Mouse (Mus musculus) spleen, postnatal 14 days (tissue): ENCODE results near the gene Il2.

Experiments
- DNase-seq, 2 experiments: peaks; one replicate each; pipeline ENCODE4 v3.0.0; 2021 to 2022; ENCODE audit warnings: low spot score in 2 of 2

Gene Il2

DNA sequence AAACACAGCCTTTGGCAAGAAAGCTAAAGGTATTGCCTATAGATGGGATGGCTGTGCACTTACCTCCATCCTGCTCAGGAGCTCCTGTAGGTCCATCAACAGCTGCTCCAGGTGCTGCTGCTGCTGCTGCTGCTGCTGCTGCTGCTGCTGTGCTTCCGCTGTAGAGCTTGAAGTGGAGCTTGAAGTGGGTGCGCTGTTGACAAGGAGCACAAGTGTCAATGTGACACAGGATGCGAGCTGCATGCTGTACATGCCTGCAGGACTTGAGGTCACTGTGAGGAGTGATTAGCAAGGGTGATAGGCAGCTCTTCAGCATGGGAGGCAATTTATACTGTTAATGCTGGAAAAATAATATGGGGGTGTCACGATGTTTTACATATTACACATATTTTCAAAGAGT lies at the start of gene Il2:
Il2 (minus strand) TSS at position 305 of the 400 bp plus-strand sequence.
- no peak for DNase-seq

DNA sequence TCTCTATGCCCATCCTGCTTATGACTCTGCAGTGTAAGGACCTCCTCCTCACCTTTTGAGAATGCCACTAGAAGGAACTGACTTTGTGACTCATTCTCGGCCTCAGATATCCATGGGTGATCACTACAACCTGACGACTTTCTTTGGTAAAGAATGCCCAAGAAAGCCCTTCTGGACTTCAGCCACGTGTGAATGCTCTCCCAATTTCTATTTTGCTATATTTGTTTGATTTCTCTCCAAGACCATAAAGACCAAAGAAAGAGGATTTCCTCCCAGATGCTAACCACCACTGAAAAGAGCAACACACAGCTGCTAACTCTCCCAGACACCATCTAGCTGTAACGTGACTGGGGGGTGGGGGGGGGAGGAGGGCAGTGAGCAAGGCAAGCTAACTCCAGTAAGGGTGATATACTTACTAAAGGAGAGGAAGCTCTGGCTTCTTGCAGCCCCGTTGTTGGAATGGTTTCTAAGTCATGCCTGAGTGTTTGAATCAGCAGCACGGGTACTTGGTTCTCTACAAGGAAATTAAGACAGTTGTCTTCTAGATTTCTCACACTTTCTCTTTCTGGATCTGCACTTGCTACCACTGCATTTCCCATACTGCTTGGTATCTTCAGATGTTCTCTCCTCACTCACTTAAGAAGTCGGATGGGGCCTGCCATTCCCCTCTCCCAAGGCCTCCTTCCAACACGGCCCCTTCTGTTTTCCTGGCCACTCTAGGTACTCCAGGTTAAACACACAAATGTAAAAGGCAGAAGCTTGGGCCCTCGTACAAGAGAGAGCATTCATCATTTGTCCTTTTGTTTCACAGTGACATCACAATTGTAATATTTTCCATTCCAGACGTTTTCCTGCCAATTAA lies 49.2 kb upstream of the Il2 start:
- no peak for DNase-seq

DNA sequence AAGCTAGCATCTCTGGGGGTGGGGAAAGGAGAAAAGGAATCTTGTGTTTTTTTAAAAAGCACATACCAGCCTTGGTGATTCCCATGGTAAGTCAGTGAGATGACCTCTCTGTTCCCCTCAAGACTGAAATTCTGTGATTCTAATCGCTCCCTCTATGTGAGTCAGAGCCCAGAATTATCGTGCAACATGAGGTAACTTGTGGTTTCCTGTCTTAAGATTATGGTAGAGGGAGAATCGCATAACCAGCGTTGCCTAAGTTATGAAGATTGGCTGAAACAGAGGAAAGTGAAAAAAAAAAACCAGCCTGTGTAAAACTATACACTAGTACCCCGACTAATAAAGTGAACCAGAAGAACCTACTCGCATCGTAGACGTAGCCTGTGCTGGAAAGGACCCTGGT lies 47.5 kb upstream of the Il2 start:
- no peak for DNase-seq

DNA sequence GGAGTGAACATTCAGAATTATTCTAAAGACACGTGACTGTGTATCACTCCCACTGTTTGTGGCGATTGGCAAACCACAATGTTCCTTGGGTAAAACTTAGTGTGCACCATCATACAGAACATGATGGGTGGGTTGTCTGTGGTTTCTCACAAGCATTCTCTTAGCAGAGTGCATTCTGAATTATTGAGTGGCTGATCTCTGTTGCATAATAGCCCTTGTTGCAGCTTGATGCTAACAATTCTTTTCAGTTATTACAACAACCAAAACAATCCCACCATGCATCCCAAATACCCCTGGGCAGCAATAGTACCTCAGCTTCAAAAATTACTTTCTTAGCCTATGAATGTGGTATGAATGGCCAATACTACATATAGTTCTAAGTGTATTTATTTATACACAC lies 43.5 kb upstream of the Il2 start:
- DNase-seq = no peak

DNA sequence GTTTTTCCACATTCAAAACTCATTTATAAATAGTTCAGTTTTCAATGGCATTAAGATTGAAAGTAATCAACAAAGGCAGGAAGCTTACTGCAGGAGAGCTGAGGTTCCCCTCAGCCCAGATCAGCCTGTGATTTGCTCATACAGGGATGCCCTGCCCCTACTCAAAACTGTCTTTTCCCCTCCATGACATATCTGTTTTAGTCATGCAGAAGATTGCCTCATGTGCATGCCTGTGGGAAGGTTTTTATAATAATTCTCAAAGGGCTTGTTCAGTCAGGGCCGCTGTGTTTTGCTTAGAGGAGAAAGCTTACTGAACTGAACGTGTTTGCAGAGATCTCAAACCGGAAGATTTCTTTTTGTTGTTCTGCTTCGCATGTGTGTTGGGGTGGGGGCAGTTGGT lies 35.3 kb upstream of the Il2 start:
- DNase-seq = no peak

DNA sequence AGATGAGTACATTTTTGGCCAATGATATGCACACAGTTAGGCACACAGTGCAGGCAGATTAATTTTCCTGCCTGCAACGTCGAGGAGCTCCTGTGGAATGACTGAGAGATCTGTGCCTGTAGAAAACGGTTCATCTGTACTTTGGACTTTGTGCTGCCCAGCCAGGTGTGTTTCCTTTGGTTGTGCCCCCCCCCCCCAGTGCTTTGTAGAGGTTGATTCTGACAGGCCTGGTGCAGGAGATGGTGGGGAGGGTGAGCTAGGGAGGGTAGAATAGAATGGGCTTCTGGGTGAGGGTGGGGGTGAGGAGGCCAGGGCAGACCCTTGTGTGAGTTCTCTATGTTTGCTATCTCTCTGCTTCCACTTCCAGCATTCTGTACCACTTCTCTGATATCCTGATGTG lies 32.5 kb upstream of the Il2 start:
- no peak for DNase-seq

DNA sequence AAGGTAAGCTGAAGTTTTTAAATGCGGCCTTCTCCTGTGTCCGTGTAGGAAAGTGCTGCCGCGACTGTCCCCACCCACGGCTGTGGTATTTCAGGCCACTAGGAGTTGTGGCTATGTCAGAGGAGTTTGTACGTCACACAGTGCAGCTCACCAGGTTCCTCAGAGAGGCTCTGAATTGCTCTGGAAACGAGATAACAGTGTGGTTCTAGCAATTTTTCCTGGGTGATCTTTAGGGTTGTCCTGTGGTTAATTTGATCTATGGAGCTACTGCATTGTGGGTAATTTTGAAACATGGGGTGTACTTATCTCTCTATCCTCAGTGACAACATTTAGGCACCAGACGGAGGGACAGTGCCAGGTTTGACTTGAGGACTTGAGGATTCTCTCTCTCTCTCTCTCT lies 31.3 kb upstream of the Il2 start:
- DNase-seq = no peak

DNA sequence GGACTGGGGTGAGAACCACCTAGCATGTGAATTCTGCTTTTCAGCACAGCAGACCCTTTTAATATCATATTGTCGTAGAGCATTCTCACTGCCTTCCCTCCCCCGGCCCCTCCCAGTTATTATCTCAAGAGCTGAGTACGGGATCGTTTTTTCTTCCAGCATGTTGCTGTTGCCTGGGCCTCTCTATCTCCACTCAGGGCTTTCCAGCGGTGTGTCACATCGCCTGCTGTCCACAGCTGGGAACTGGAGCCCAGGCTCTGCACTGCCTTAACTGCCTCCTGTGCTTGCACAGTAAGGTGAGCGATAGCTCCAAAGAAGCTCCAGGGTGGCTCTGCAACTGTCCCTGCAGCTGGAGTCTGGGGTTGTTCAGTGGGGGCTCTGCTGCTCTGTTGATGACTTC lies 28.6 kb upstream of the Il2 start:
- no peak for DNase-seq

DNA sequence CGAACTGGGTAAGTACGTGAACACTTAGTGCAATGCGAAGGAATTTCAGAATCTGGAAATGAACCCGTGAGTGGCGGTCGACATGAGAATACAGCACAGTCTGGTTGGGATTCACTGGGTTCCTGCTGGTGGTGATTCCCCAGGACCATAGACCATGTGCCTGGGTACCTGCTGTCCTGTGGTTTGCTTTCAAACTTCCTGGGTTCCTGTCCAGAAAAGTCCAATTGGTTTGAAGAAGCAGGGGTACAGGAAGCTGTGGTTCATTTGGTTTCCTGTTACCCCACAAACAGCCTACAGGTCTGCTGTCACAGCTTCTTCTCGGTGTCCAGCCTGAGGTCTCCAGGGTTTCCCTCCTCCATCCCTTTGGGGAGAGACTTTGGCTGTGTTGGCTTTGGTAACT lies 27.2 kb upstream of the Il2 start:
- no peak for DNase-seq

DNA sequence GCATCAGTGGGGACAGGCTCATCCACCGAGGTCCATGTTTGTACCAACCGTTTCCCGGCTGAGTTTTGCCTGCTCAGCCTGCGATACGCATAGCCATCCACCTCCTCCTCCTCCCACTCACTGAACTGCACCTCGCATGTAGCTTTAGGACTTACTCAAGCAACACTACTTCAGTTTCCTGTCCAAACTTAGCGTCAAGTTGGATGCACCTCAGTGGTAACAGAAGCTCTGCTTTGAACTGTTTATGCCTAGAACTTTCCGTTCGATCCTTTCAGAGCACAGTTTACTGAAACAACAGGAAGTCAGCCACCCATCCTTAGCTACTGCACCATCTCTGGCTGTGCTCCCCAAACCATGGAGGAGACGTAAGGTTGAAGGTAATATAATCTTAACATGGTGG lies 26.5 kb upstream of the Il2 start:
- no peak for DNase-seq

DNA sequence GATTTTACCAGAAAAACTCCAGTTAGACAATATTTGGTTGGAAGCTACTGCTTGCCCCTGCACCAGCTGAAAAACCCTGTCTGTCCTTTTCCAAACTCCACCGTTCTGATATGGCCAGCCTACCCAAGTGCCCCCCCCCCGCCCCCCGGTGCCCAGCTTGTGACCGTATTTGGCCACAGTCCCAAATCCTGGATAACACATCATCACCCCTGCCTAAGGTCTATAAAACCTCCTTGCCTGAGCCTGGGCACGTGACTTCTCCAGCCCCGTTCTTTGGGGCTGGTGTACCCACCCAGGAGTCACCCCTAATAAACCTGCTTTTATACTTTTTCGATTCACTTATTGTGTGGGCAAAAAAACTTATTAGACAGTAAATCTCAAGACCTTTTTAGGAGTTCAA lies 21.1 kb upstream of the Il2 start:
- DNase-seq = no peak

DNA sequence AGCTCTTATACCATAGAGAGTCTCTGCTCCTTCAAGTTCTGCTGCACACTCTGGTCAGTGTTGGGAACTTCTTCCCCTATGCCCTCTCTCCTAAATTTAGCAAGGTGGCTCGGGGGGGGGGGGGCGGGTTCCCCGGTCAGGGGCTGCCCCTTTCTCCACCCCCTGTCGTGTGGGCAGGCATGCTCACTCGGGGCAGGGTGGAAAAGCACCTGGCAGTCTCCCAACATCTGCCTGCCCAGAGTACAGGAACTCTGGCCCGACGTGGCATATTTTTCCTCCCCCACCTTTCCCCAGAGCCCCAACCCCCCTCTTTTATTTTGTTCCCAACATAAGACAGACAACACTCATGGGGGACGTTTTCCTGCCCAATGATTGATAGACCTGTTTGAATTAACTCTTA lies 20.6 kb upstream of the Il2 start:
- DNase-seq = no peak

DNA sequence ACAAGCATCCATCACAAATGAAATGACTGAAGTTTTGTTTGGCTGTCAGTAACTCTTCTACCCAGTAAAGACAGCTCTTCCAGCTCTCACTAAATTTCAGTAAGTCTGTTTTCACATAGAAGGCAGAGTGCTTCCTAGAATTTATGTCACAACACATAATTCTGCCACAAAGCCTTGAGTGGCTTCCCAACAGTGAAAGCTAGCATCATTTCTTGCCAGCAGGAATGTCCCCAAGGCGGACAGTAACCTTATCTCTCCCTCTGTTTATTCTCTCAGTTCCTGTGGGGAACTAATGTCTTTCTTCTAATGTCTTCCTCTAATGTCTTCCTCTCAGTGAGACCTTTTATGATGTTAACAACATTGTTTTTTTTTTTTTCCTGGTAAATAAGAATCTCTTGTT lies 19.2 kb upstream of the Il2 start:
- no peak for DNase-seq

DNA sequence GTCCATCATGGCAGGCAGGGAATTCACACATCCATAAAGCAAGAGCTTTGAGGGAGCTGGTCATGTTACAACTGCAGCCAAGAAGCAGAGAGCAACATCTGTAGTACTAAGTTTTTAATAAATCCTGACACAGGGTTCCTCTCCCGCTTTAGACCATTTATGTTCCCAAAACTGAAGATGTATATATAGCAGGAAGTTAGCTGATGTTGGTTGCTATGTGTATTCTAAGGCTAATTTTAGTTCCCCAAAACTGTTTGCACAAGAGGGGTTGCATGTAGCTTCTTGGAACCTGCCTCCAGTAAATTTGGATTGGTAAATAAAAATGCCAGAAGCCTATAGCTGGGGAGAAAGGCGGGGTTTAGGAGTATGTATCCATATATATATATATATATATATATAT lies 16.1 kb upstream of the Il2 start:
- no peak for DNase-seq

DNA sequence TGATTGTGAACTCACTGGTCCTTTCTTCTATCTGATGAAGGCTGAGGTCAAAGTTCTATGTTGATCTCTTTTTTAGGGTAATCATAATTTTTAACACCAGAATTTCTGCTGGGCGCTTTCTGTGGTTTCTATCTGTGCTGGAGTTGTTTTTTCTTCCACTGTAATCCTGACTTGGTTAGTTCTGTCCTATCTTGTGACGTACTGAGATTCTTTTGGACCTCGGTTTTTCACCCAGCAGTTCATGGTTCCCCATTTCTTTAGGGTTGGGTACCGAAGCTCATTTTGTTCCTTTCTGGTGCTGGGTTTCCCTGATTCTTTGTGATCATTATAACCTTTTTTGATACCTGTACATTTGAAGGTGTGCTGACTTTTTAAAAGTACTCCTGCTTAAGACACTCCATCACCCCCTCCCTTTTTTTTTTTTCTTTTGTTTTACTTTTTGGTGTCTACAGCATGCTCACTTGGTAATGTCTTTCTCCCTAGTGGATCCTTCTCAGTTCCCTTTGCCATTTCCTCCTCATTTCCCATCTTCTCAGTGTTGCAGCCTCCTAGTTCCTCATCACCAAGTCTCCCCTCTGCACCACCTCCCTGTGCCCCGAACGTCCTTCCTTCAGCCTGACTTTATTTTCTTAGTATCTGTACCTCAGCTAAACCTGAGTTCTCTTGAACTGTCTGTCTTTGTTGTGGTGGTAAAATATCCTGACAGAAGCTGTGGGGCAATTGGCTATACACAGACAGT lies 14.6 kb upstream of the Il2 start:
- DNase-seq = no peak

DNA sequence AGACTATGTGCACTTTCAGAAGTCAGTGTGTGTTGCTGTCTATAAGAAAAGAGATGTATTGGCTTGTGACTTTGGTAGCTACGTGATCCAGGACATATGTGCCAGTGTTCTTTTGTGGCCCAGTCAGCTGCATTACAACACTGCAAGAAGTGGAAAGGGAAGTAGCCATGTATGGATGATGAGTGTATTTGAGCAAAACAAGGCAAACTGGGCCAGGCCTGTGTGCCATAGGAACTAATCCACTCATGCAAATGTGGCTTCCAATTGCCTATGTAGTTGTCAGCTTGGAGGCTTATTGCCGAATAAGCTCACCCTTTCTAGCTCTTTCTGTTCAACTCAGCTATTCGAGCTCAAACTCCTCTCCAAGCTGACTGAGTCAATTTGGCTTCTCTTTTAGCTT lies 13.4 kb upstream of the Il2 start:
- DNase-seq = no peak

DNA sequence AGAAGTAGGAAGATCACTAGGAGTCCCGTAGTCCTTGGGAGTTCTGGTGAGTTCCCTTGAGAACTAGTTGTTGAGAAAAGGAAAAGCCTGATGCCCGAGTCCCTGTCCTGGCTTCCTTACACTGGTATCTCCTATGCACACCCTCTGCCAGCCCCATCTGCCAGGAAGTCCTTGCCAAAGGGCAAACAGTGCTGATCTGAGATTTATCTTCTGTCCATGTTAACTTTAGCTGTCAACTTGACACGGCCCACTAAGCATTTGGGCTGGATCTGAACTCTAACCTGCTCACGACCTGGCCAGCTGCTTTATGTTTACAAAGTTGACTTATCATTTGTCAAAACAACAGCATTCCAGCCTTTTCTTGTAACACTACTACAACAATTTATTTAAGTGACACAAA lies 11.5 kb upstream of the Il2 start:
- no peak for DNase-seq

DNA sequence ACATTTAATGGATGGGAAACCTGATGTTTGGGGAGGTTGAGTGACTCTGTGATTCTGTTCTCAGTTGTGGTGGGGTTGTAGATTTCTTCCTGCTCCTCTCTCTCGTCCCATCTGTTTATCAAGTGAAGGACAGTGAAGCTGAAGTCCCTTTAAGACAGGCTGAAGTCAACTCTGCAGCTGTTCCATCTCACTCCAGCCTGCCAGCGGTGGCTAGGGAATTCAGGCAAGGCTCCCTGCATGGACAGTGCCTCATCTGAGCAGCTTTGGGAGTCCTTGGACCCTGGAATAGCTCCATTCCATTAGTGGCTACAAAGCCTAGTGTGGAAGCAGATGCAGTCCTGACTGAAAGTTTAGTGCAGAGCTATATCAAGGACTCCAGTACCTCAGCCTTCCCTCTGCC lies 3.3 kb upstream of the Il2 start:
- no peak for DNase-seq

DNA sequence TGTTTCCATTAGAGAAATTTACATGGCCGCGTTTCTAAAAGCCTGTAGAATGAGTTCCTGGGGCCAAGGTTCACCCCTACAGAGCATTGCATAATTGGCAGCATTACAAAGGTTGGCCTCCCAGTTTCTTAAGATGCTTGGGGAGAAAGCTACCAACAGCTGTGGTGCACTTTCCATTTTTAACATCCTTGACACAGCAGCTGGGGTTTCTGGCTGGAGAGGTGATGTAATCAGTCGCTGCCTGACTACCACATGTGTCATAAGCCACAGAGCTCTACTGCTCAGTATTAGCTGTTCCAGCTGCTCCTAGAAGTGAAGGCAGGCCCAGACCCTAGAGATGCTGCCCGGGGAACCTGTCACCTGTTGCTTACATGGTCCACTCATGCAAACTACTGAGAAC lies 2.5 kb upstream of the Il2 start:
- DNase-seq = no peak

DNA sequence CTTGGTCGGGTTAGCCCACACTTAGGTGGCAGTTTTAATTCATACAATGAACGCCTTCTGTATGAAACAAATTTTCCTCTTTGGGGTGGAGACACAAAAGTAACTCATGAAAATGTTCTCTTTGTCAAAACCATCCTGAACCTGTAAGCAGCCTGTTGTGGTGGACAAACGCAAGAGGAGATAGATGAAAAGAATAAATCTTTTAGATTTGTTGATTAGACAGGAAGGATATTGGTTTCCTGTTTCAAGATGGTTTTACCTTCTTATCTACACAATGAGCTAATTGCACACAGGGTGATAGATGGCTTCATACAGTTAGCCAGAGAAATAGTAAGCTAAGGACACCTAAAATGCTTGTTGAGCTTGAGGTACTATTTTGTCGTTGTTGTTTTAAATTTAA lies 403 bp upstream of the Il2 start:
- DNase-seq = no peak

DNA sequence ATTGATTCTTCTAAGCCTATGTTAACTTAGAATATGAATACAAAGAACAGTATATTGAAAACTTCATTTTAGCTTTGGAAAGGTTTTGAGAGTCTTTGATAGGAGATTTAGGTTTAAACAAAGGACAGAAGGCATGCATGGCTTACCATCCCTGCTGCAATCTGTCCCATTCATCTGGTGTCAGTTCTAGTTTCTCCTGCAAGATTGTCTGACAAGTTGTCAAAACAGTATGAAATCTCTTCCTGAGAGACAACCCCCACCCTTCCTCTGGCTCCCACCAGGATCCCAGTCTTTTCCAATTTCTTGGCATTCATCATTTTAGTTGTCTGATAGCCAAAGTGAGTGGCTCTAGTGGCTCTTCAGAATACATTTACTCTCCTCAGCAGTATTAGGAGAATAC lies 35.0 kb downstream of the Il2 start:
- DNase-seq = no peak

DNA sequence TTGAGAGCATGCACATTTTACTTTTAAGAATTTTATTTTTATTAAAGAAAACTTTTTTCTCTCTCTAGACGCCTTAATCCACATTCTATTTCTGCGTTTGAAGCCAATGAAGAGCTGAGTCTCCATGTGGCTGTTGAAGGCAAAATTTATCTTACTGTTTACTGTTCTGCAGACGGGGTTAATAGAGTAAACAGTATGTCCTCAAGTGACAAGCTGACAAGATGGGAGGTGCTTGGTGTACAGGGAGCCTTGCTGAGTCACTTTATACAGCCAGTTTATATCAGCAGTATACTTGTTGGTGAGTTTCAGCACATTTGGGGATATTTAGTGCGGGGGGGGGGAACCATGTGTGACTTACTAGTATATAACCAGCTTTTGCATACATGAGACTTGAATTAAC lies 40.9 kb downstream of the Il2 start:
- no peak for DNase-seq

DNA sequence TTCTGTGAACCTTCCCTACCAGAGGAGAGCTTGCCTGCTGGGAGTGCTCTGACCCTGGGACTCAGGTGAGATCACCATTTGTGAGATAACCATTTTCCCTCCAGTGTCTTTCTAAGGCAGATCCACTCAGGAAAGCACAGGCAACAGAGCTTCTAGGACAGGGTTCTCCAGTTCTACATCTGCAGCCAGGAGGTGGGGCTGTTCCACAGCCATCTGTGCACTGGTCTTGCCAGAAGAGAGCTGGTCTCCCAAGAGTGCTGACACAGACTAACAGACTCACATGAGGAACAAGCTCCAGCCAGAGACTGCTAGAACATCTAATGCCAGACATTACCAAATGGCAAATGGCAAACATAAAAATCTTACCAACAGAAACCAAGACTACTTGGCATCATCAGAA lies 52.5 kb downstream of the Il2 start:
- no peak for DNase-seq
